Mouse (Mus musculus) cerebellum, adult 18-20 months (tissue): ENCODE measurements around the gene Gm11992.

Experiments used
- DNase-seq, 2 experiments: peaks; one replicate each; pipeline ENCODE4 v3.0.0; 2021

The Gm11992 gene

DNA sequence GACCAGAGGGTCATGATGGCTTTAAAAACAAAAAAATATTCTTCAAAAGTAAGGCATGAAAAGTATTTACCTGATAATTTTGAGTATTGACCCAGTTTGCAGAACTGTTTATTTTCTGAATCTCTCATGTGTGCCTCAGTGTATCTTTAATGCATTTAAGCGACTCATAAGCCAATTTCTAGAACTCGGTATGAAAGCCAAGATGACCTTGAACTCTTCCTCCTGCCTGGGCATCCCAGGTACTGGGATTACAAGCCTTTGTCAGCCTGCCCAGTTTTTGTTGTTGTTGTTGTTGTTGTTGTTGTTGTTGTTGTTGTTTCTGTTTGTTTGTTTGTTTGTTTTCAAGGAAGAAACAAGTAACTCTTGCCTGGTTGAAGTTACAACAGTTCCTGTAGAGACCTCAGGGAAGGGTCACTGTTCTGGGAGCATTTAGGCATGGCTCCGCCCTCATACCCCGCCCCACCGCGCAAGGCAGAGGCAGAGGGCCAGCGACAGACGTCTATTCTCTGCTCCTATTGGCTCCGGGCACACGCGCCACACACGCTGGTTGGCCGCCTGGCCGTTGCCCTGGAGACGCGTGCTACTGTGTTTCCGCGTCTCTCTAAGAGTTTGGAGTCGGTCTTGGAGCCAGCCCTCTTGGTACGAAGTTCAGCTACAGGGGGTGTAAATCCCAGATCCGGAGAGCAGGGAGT lies at the start of gene Gm11992:
Gene Gm11992 (plus strand): TSS at position 584 of the 692 bp plus-strand sequence.
- DNase-seq: peak; percentile 45 to 46

DNA sequence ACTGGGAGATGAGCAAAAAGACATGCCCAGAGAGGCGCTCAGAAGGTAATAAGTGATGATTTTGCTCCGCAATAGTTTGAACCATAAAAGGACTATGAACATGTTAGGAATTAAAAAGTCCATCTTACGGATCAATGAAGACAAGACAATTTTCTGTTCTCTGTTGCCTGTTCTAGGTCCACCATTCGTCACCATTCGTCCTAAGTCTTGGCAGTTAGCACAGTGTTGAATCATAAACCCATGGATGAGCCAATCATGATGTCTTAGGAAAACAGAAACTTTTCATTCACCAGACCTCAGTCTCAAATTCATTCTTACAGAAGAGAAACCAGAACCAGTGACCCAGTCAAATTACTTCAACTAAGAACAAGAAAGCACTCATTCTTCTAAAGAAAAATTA lies 39.6 kb upstream of the Gm11992 start:
- DNase-seq: no peak

DNA sequence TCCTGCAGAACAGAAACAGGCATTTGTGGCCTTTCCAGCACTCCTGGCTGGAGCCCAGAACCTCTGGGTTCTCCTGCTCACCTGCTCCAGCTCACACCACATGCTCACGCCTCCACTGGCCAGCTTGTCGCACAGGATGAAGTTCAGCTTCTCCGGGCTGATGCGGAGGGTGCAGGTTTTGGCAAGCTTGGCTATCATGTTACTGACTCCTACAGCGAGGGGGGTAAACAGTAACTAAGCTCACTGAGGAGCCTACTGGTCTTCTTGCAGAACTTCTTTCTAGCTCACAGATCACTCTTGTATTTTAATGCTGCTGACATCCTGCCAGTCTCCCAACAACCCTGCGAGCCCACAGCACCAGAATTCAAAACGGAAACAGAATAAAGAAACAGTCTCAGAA lies 38.0 kb upstream of the Gm11992 start:
- DNase-seq: peak in 1 of 2 experiments; percentile 42

DNA sequence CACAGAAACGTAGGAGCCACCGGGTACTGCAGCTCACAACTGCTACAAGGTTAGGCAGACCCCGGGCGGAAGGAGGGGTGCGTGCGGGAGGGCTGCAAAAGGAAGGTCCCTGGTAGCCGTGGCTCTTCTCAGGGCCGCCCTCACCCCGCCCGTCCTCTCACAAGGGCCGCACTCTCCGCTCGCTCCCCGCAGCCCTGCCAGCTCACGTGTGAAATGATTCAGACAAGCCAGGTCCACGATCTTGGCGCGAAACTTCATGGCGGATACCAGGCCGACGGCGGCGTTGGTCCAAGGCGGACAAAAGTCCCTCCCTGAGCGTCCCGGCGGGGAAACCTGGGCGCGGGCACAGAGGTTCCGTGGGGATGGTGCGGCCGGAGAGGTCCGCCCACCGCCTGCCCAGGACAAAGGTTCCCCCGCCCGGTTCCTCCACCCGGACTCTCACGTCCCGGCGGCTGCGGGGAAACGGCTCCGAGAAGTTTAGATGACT lies 37.5 kb upstream of the Gm11992 start, which contains the start of gene Hus1:
Gene Hus1 (minus strand): TSS at position 339 of the 487 bp plus-strand sequence.
- DNase-seq: peak; percentile 86 to 93

DNA sequence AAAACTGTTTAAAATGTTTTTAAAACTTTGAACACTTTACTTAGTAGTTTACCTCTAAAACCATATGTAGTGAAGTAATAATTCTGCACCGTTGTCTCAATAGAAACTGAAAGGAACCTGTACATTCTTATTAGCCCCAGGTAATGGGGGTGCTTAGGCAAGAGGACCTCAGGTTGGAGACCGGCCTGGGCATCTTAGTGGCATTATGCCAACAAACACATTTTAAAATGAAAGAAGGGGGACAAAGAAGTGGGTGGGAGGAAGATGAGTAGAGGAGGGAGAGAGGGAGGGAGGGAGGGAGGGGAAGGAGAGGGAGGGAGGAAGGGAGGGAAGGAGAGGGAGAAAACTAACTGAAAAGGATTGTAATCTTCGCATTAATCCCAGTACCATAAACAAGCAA lies 37.0 kb upstream of the Gm11992 start:
- DNase-seq: peak in 1 of 2 experiments; percentile 12

DNA sequence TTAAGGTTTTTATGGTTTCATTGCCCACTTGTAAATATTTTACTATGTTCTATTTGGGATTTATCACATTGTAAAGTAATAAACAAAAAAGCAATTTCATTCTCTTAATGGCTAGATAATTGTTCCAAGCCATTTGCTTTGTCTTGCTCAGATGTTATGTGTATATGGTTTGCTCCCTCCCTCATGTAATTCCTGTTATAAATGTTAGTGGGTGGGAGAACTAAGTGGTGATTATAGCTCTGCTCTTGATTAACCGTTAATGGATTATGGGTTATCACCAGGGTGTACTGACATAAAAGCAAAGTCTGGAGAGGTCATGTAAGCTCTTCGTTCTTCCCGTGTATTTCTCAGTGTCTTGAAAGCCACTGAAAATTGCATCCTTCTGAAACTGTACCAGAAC lies 33.7 kb upstream of the Gm11992 start:
- DNase-seq: no peak

DNA sequence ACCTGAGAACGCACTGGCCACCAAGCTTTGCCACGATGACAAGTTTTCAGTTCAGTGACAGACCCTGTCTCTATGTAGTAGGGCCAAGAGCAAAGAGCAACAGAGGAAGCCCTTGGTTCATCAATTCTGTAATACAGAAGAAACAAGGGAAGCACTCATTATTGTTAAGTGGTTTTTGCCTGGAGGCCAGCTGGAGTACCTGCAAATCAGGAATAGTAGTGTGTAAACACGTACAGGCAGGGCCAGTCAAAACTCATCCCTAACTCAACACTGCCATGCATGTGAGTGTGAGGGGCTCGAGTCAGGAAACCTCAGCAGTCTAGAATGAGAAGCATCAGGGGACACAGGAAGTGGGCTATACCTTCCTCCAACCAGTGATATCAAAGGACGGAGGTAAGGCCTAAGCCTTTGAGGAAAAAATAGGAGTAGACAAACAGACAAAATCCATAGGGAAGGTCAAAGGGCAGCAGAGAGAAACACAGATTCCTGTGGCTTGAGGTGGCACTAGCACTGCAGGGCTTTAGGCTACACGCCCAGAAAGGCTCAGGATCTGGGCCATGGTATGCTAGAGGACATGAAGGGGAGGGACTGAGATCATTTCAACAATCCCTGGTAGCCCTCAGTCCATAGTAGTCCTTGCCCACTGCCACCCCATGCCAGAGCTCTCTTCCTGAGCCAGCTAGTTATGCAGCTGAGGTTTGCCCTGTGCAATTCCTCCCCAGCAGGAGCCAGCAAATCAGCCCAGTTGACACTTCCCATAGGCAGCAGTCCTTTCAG lies 29.7 kb upstream of the Gm11992 start:
- no peak for DNase-seq

DNA sequence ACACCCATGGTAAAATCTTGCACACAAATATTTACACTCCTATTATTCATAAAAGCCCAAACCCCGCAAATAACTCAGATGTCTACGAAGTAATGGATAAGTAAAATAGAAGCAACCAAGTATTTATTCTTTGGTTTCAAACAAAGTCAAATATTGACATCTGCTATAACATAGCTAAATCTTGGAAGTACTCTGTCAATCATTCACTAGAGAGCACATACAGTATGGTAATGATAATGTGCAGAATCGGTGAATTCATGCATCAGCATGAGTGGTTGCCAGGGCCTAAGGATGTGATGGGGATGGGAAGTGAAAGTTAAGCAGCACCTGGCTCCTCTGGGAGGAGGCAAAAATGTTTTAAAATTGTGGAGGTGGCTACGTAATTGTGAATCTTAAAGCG lies 28.2 kb upstream of the Gm11992 start:
- no peak for DNase-seq

DNA sequence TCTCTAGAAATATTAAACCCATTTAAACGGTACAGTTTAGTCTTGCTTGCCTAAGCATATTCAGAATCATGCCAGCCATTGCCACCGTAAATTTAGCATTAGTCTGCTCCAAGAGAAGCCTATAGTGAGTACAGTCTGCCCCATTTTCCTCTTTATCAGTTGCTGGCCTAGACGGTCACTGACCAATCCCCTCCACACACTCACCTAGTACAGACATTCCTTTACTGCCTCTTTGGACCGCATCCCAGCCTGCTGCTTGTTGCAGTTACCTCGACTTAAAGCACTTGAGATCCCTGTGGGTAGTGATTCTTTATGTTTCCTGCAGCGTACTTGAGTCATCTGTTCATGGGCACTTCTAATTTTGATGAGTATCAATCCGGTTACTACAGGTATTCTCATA lies 23.6 kb upstream of the Gm11992 start:
- DNase-seq: no peak

DNA sequence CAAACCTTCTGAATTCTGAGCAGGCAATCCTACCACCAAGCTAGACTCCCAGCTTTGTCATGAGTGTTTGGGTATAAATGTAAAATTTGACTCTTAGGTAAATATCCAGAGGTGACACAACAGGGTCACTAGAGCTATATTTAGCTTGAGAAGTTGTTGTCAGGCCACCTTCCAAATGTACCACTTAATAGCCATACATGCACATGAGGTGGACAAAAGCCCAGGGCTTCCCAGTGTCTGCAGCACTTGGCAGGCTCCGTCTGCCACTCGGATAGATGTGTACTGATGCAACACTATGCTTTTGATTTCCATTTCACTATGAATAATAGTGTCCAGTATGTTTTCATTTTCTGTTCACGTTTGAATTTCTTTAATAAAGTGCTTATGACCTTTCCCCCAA lies 23.2 kb upstream of the Gm11992 start:
- DNase-seq: no peak

DNA sequence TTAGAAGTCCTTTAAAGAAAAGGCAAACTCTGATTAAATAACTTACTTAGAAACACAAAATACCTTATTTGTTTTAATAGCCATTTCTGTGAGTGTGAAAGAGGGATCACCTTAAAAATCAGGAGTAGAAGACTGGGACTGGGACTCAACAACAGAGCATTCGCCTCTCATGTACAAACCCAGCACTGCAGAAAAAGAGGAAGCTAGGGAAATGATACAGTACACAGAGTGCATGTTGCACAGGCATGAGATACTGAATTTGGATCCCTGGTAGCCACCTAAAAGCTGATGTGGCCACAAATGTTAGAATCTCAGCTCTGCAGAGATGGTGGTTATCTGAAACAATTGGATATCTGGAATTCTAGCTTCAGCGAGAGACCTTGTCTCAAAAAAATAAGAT lies 16.9 kb upstream of the Gm11992 start:
- no peak for DNase-seq

DNA sequence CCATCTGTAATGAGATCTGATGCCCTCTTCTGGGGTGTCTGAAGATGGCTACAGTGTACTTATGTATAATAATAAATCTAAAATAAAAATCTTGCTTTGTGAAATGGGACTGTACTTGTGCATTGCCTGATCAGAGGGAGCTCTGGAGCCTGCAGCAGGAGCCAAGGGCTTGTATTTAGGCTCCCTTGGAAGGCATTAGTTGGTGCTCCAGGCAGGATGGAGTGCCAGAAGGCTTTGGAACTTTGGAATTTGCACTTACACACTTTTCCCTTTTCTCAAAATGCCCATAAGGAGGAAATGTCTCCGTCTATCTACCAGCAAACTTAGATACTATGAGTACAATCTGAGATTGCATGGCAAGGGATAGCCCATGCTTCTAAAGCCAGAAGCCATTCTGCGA lies 1.8 kb upstream of the Gm11992 start:
- DNase-seq: no peak

DNA sequence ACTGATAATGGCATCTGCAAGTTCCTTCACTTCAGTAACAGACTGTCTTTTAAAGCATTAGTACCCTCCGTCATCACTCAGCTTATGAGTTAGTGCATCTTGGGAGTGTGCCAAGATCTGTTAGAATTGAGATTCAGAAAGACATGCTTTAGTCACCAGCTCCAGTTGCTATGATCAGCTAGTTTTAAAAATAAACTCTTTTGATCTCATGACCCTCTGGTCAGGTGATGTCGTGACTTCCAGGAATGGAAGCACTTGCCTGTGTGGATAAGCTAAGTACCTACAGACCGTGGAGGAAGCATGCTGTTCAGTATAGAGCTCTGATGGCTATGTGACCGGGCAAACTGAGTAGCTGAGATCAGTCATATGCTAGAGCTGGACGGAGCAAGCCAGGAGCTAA lies 1.4 kb upstream of the Gm11992 start:
- no peak for DNase-seq

DNA sequence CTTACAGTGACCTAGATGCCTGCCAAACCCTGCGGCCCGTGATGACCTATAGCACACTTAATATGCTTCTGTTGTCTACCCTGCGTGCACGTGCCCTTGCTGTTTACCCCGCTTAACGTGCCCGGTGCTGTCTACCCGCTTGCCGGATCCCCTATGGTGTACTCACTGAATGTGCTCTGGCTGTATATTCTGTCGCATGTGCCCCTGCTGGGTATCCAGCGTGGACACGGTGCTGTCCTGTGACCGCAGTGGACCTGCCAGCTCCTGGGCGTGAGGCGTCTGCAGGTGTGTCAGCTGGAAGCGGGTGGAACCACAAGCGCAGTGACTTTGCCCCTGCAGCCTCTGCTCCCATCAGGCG lies 288 bp downstream of the Gm11992 start, which contains the start of gene Sun3:
Gene Sun3 (minus strand): TSS at position 289 of the 358 bp plus-strand sequence.
- DNase-seq: no peak

DNA sequence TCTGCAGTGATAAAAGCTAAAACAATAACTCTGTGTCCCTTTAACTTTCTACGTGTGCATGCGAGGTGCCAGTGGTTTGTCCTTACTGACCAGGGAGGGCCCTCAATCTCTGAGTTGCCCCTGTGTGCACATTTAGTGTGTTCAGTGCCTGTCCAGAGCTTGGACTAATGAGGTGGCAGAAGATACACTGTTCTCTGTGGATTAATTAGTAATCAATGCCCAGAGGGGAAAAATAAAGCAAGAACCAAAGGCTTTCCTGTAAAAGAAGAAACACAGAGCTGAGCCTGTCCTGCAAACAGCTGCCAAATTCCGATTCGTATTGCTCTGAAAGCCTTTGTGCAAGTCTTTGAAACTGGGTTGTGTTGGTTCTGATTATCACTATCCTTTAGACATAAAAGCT lies 1.8 kb downstream of the Gm11992 start:
- DNase-seq: no peak

DNA sequence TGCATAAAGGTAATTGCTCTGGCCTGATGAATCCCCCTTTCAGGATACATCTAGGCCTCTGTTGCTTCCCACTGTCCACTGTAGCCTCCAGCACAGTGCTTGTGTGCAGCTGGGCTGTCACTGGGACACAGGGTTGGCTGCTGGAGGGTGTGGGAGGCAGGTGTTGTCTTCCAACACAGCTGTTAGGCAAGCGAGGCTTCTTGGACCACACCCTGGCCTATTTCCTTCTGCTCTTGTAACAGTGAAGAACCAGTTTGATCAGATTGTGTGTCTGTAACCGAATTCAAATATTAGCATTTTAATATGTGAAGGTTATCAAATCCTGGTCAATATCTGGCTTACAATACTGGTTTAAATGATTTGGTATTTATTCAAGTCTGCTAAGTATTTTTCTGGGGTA lies 3.5 kb downstream of the Gm11992 start:
- no peak for DNase-seq

DNA sequence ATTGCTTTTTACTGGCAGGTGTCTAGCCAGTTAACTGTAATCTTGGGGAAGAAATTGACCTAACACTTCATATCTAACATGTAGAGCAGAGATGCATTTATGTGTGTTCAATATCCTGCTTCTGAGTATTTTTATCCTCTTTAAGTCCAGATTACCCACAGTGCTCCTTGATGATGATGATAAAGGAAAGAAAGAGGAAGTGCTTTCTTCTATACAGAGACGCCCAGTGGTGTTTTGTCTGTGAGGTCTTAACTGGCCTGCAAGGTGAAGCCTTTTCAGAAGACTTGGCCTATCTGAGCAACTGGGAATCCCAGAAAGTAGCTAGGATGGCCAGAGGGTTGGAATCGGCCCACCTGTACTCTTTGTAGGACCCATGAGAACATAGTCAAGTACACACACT lies 8.5 kb downstream of the Gm11992 start:
- no peak for DNase-seq

DNA sequence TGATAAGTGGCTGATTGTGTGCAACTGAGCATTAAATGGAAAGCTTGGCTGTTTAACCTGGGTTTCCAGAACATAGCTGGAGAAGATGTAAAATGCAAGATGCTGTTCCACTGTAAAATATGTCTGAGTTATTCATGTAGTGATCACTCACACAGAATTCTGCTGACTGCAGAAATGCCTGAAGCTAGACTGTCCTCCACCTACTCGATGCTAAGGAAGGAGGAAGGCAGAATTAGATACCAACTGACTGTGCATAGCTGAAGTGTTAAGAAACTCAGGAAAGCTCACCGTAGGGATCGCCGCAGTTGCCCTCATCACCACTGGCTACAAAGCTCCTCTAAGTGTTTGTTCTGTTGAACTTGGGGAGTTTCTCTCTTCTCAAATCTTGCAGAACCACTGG lies 9.3 kb downstream of the Gm11992 start:
- no peak for DNase-seq

DNA sequence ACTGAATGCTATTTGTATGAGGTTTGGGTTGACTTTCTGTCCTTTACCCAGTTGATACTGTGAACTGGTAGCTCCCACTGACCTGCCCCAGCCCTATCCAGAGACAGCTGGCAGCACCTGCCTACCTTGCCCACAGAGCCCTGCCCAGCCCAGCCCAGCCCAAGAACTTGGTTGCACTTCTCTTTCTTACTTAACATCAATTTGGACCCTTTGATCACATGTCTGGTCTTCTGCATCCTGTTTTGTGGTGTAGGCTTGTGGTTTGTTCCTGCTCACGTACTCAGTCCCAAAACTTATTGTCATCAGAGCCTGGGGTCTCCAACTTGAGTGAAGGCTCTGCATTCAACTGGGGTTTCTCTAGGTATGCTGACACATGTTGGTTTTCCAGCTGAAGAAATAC lies 11.6 kb downstream of the Gm11992 start:
- DNase-seq: no peak

DNA sequence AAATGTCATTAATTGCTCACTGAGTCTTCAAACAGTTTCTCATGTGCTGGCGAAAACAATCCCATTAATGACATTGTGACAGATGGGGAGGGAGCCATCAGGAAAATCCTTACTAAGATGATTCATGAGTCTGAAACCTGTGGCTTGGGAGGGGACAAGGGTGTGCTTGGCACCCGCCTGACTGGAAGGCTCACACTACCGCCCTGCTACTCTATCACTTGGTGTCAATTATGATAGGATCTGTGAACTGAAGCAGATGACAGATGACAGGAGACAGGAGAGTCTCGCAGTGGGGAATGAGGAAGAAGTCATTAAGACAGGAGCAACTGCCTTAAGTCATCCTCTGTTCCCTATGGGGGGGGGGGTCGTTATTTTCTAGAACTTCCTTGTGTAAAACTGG lies 12.1 kb downstream of the Gm11992 start:
- DNase-seq: no peak

DNA sequence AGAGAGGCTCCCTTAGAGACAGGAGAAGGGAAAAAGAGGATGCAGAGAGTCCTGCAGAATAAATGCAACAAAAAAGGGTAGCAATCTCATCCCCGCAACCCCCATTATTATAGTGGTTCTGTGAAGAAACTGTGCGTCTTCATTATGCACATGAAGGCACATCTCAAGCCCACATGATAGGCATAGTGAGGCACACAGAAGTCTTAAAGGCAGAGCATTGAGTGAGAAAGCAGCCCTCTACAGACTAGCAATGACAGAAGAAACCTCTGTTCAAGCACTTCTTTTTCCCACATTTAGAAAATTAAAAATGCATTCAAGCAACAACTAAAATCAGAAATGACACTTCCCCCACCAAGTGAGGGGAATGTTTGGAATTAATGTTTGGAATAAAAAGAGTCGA lies 28.1 kb downstream of the Gm11992 start:
- DNase-seq: no peak

DNA sequence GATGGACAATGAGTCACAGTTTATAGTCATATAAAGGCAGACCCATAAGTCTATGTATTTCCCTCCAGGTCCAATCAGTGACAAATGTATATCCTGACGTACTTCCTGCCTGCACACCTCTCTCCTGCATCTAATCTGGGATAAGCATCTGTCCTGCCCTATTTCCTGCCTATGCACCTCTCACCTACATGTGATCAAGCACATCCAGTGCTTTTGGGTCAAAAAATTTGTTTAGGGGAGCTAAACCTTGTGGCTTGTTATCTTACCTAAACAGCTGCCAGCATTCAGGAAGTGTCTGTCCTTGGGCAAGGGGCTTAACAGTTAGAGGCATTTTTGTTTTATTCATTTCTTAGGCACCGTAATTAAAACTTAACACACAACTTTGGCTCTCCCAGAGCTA lies 64.8 kb downstream of the Gm11992 start:
- DNase-seq: no peak

DNA sequence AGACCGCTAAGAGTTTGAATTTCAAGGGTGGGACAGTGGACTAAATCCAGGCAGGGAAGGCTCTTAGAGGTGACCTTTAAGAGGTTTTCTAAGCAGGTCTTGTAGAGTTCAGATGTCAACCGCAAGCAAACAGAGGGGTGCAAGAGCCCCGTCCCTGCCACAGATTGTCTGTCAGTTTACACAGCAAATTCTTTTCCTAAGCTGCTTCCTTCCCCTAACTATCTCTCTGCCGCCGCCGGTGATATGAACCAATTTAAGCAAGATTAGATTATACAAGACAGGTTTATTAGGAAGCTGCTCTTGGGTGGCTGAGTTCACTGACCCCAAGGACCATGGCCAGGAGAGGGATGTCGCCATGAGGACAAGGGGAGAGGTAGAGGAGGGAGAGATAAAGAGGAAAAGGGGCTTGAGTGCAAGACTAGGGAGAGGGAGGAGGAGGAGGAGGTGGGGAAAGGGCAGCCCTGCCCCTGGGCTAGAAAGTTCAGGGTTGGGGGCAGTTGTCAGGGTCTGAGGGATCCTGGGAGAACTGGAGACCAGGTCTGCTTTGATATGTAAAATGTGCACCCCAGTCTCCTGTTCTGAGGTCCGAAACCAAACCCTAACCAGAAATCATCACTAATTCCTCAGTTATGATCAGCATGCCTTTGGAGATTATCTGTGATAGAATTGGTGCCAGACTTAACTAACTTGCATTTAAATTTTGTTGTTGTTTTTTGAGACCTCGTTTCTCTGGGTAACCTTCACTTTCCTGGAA lies 67.2 kb downstream of the Gm11992 start:
- no peak for DNase-seq

DNA sequence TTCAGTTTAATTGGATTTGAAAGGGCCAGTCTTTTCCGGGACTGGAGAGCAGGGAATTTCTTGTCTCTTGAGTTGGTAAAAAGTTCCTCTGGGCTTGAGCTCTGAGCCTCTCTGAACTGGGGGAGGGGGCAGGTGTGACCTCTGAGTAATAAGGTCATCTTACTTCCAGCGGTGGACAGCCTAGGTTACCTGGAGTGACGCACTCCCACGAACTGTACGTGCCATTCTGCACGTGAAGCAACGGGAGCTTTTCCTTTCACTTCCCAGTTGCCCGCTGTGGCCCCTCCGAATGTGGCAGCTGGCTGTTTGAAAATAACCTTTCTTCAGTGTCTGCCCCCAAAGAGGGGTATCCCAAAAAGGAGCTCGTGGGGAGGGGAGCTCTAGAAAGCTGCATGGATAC lies 67.7 kb downstream of the Gm11992 start:
- DNase-seq: no peak
